Comparison of ENCODE assay signal across 21 mouse cellular contexts in the genomic region with DNA sequence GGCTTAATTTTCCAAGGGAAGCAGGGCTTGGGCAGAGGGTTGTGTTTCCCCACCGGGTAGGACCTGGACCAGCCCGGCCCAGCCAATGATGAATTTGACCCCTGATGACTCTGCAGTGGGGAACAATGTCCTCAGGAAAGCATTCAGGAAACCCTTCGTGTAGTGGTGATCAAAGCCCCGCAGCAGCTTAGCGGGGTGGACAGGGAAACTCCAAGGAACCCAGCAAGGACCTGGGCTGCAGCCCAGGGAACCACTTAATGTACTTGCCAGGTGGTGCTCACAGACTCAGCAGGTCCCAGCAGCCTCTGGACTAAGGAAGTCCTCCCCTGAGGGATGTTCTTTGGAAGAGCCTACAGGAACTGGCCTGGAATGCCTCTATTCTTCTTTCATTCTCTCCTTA. TPM values are rescaled to one million over a fixed set of nuclear protein-coding genes. Genes with fewer than 3 reads are reported as not detected.
DNase-seq lines count a peak whose midpoint lies in the region; ATAC-seq and TF ChIP-seq lines count a peak whose summit lies in the region.
"Had no signal": no experiment of that assay in that cellular context is flagged by ENCODE, and none has a peak within 500 bp of the region (broad histone marks: within the 10 kb centered on the region; RNA-seq: fewer than 3 reads in every experiment).

No protein-coding gene starts in this region.

- TF ChIP-seq CTCF in gastrocnemius, adult 2 months (IDR thresholded peaks at IDR 0.05), result no peak
- TF ChIP-seq CTCF in forebrain, postnatal 0 days (IDR thresholded peaks at IDR 0.05; ENCODE audit: low read depth), result no peak

- peak overlapping the region; percentile 43; the same call in 1 of the 2 replicates for H3K27ac ChIP-seq in gastrocnemius, adult 2 months
- no peak overlapping the region for H3K27ac ChIP-seq in forebrain, postnatal 0 days (ENCODE audit: low read depth, low read length)
- H3K27ac ChIP-seq: embryonic facial prominence, embryonic 10.5 days; forebrain, embryonic 13.5 days; hindbrain, embryonic 15.5 days had no signal

- 60% methylated on average over 5 of the region's 5 CpGs for WGBS in forebrain, postnatal 0 days

- no peaks in the 10 kb centered on the region for H3K36me3 ChIP-seq in forebrain, postnatal 0 days (ENCODE audit: insufficient read depth)
- H3K36me3 ChIP-seq: embryonic facial prominence, embryonic 10.5 days; G1E; hindbrain, embryonic 15.5 days had no signal

- intact Hi-C loops in gastrocnemius, adult 2 months (cut with DNase I), result no loop called here
- intact Hi-C loops in heart, postnatal 14 days (cut with DNase I), result no loop called here

- no peaks in the 10 kb centered on the region for H3K27me3 ChIP-seq in forebrain, postnatal 0 days (ENCODE audit: insufficient read depth, low read length)
- H3K27me3 ChIP-seq: forebrain, embryonic 13.5 days; hindbrain, embryonic 15.5 days had no signal

- ATAC-seq in forebrain, postnatal 0 days, result no peak
- ATAC-seq: CD4-positive, CD25-positive, alpha-beta regulatory T cell, adult 4 months; forebrain, embryonic 13.5 days; intestine, embryonic 16.5 days had no signal

- no peak overlapping the region for H3K9ac ChIP-seq in forebrain, postnatal 0 days
- H3K9ac ChIP-seq: forebrain, embryonic 13.5 days; hindbrain, embryonic 15.5 days had no signal

- H3K4me2 ChIP-seq in forebrain, postnatal 0 days (ENCODE audit: low read depth), result no peak overlapping the region
- H3K4me2 ChIP-seq: forebrain, embryonic 13.5 days; hindbrain, embryonic 15.5 days had no signal

- H3K4me3 ChIP-seq in gastrocnemius, adult 2 months, result no peak overlapping the region
- H3K4me3 ChIP-seq in forebrain, postnatal 0 days (ENCODE audit: low read depth, low read length), result no peak overlapping the region
- H3K4me3 ChIP-seq: embryonic facial prominence, embryonic 10.5 days; forebrain, embryonic 13.5 days; hindbrain, embryonic 15.5 days had no signal

- no peaks in the 10 kb centered on the region for H3K9me3 ChIP-seq in forebrain, postnatal 0 days (ENCODE audit: low read length)
- H3K9me3 ChIP-seq: embryonic facial prominence, embryonic 10.5 days; forebrain, embryonic 13.5 days; G1E; hindbrain, embryonic 15.5 days had no signal

- peak; percentile 31 for DNase-seq in gastrocnemius, adult 2 months
- DNase-seq in gastrocnemius, adult 18-20 months (ENCODE audit: low spot score), result no peak
- DNase-seq in kidney, postnatal 10 days, result peak; percentile 22
- DNase-seq in kidney, adult 18-20 months, result no peak
- DNase-seq in heart, adult 8-10 months (ENCODE audit: low spot score), result peak; percentile 57
- DNase-seq in heart, postnatal 14 days, result peak; percentile 46 to 52
- no peak for DNase-seq in layer of hippocampus, adult 18-20 months (ENCODE audit: low spot score in 2 of 2)
- DNase-seq in forebrain, postnatal 0 days, result no peak
- DNase-seq: adrenal gland, adult 8-10 months; adrenal gland, postnatal 36 days; B cell, adult 2 months; cerebellum, adult 2 months; cerebellum, postnatal 10 days; gastrocnemius, postnatal 25 days had no signal

- H3K4me1 ChIP-seq in forebrain, postnatal 0 days (ENCODE audit: insufficient read depth), result no peaks in the 10 kb centered on the region
- H3K4me1 ChIP-seq: embryonic facial prominence, embryonic 10.5 days had no signal

RNA-seq across cellular contexts. Expression of gene Smim12, which starts 13.2 kb away (rescaled TPM):
- 10 to 100 TPM; 31.9 to 36.5 TPM for total RNA-seq in gastrocnemius, adult 2 months (2021)
- 10 to 100 TPM; 36.3 to 36.9 TPM for total RNA-seq in gastrocnemius, adult 18-20 months (2021)
- total RNA-seq in heart, adult 8-10 months (2022), result 10 to 100 TPM; 55.6 to 65.7 (median 60.7) TPM
- 10 to 100 TPM; 43.1 to 43.5 TPM for total RNA-seq in heart, postnatal 14 days (2021)
- 10 to 100 TPM; 49.3 to 51.7 TPM for total RNA-seq in layer of hippocampus, adult 18-20 months (2021)
- total RNA-seq in forebrain, postnatal 0 days (2014; rRNA removed), result 30.2 and 43.8 TPM in 2 replicates
- 61.4 and 64.8 TPM in 2 replicates for polyA plus RNA-seq in forebrain, postnatal 0 days (2015; fragmentation: Nextera tagmentation; extraction: Ambion mirVana)

RNA-seq across cellular contexts. Expression of gene Gja4, which starts 57.1 kb away (rescaled TPM):
- total RNA-seq in gastrocnemius, adult 2 months (2021), result 1 to 10 TPM; 3.4 to 5.2 TPM
- 1 to 10 TPM; 2.3 to 2.5 TPM for total RNA-seq in gastrocnemius, adult 18-20 months (2021)
- 10 to 100 TPM in 2 of 4 experiments, 1 to 10 TPM in 2; 7.5 to 10.8 (median 9.1) TPM for total RNA-seq in heart, adult 8-10 months (2022)
- 10 to 100 TPM; 20.8 to 23.0 TPM for total RNA-seq in heart, postnatal 14 days (2021)
- total RNA-seq in layer of hippocampus, adult 18-20 months (2021), result 1 to 10 TPM; 1.5 to 1.7 TPM
- 13.3 and 20.5 TPM in 2 replicates for total RNA-seq in forebrain, postnatal 0 days (2014; rRNA removed)
- polyA plus RNA-seq in forebrain, postnatal 0 days (2015; fragmentation: Nextera tagmentation; extraction: Ambion mirVana), result 15.3 and 15.7 TPM in 2 replicates
- total RNA-seq: granulocyte monocyte progenitor cell, adult 5-6 weeks had no signal
- polyA plus RNA-seq: CD4-positive, CD25-positive, alpha-beta regulatory T cell, adult 4 months; G1E had no signal

Comparison
In these comparisons a context has a peak if more than half of its experiments do, and no peak if none do; other contexts are left out.
1. DNase-seq: peak in gastrocnemius, adult 2 months (single experiment), kidney, postnatal 10 days (single experiment), heart, adult 8-10 months (single experiment) and heart, postnatal 14 days (2 of 2); none in gastrocnemius, adult 18-20 months (single experiment), kidney, adult 18-20 months (single experiment), layer of hippocampus, adult 18-20 months (0 of 2) and forebrain, postnatal 0 days (single experiment).